15 mouse cellular contexts compared by ENCODE assay signal in the genomic region with DNA sequence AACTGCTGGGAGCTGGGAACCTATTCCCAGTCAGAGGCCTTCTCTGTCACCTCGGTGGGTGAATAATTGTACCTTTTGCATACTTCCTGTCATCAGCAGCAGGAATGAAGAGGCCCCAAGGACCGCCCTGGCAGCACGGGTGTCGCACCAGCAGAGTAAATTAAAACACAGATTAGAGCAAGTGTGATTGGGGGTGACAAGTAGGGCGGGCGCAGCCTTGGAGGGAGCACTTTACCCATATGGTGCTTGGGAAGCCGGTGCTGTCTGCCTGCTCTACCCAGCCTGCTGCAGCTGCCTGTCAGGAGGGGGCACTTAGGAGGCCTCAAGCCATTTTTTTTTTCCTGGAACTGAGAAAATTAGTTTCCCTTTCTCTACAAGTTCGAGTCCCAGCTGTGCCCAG.
A peak's percentile ranks its signal among the peaks of the same experiment; 100 is the strongest.
DNase-seq lines count a peak whose midpoint lies in the region; ATAC-seq lines count a peak whose summit lies in the region.
"Had no signal": no experiment of that assay in that cellular context is flagged by ENCODE, and none has a peak within 500 bp of the region (broad histone marks: within the 10 kb centered on the region; RNA-seq: fewer than 3 reads in every experiment).

No protein-coding gene starts in this region.

- 12% methylated on average over 8 of the region's 8 CpGs for WGBS in neural tube, embryonic 11.5 days
- 22% methylated on average over 8 of the region's 8 CpGs for WGBS in neural tube, embryonic 15.5 days

- H3K9me3 ChIP-seq in neural tube, embryonic 11.5 days (ENCODE audit: control insufficient read depth, low read length) = no peaks in the 10 kb centered on the region
- no peaks in the 10 kb centered on the region for H3K9me3 ChIP-seq in neural tube, embryonic 15.5 days (replicated peaks)
- H3K9me3 ChIP-seq: limb, embryonic 10.5 days; liver, embryonic 13.5 days; stomach, embryonic 15.5 days had no signal

- no peak overlapping the region for H3K9ac ChIP-seq in neural tube, embryonic 11.5 days (ENCODE audit: low read length)
- H3K9ac ChIP-seq in neural tube, embryonic 15.5 days (replicated peaks) = no peak overlapping the region
- H3K9ac ChIP-seq: liver, embryonic 13.5 days; stomach, embryonic 15.5 days had no signal

- peak; percentile 12 to 23 for DNase-seq in cerebellum, postnatal 14 days
- DNase-seq in cerebellum, adult 8-10 months = no peak
- DNase-seq in neural tube, embryonic 11.5 days (ENCODE audit: low spot score) = peak; percentile 55
- peak; percentile 57 for DNase-seq in mesoderm, embryonic 11.5 days (ENCODE audit: low read depth, low spot score)
- DNase-seq in spleen, postnatal 36 days (ENCODE audit: low spot score in 2 of 2) = no peak
- no peak for DNase-seq in layer of hippocampus, postnatal 10 days (ENCODE audit: low spot score in 2 of 2)
- DNase-seq: cerebellum, postnatal 36 days; heart, postnatal 14 days; kidney, postnatal 25 days; liver, embryonic 13.5 days had no signal

- H3K27me3 ChIP-seq in neural tube, embryonic 11.5 days (ENCODE audit: control insufficient read depth, insufficient read depth, low read length) = peaks cover 5% of the 10 kb centered on the region; the same call in 1 of the 2 replicates
- H3K27me3 ChIP-seq in neural tube, embryonic 15.5 days (replicated peaks) = peaks cover 27% of the 10 kb centered on the region

- no peak overlapping the region for H3K27ac ChIP-seq in neural tube, embryonic 11.5 days (ENCODE audit: low read depth, low read length)
- H3K27ac ChIP-seq in neural tube, embryonic 15.5 days (replicated peaks) = no peak overlapping the region
- H3K27ac ChIP-seq: limb, embryonic 10.5 days; liver, embryonic 13.5 days; stomach, embryonic 15.5 days had no signal

- no peak overlapping the region for H3K4me3 ChIP-seq in neural tube, embryonic 11.5 days (ENCODE audit: low read depth, low read length)
- no peak overlapping the region for H3K4me3 ChIP-seq in neural tube, embryonic 15.5 days (replicated peaks)
- H3K4me3 ChIP-seq: limb, embryonic 10.5 days; liver, embryonic 13.5 days; stomach, embryonic 15.5 days had no signal

- no peak overlapping the region for H3K4me2 ChIP-seq in neural tube, embryonic 11.5 days (ENCODE audit: low read depth)
- H3K4me2 ChIP-seq in neural tube, embryonic 15.5 days = no peak overlapping the region
- H3K4me2 ChIP-seq: liver, embryonic 13.5 days; stomach, embryonic 15.5 days had no signal

- ATAC-seq in neural tube, embryonic 11.5 days (ENCODE audit: insufficient read depth, low FRiP score, low TSS enrichment) = peak; percentile 53; the same call in 1 of the 2 replicates
- ATAC-seq in neural tube, embryonic 15.5 days (ENCODE audit: low FRiP score) = no peak
- ATAC-seq in granulocyte monocyte progenitor cell, adult 5-6 weeks (replicated peaks; ENCODE audit: poor library complexity, severe bottlenecking) = no peak
- ATAC-seq: intestine, embryonic 16.5 days had no signal

- peaks cover 22% of the 10 kb centered on the region for H3K4me1 ChIP-seq in neural tube, embryonic 11.5 days (ENCODE audit: control insufficient read depth, insufficient read depth, low read length)
- H3K4me1 ChIP-seq in neural tube, embryonic 15.5 days = peaks cover 20% of the 10 kb centered on the region
- H3K4me1 ChIP-seq: liver, embryonic 13.5 days had no signal

- H3K36me3 ChIP-seq in neural tube, embryonic 11.5 days (ENCODE audit: control insufficient read depth, insufficient read depth, low read length) = no peaks in the 10 kb centered on the region
- H3K36me3 ChIP-seq in neural tube, embryonic 15.5 days = no peaks in the 10 kb centered on the region
- H3K36me3 ChIP-seq: limb, embryonic 10.5 days; liver, embryonic 13.5 days; stomach, embryonic 15.5 days had no signal

Comparison
In these comparisons a context has a peak if more than half of its experiments do, and no peak if none do; other contexts are left out.
1. DNase-seq: peak in cerebellum, postnatal 14 days (2 of 2), neural tube, embryonic 11.5 days (single experiment) and mesoderm, embryonic 11.5 days (single experiment); none in cerebellum, adult 8-10 months (single experiment), spleen, postnatal 36 days (0 of 2) and layer of hippocampus, postnatal 10 days (0 of 2).